Mouse (Mus musculus): Measurements from ENCODE around the gene Rpl3. TPM values are rescaled to one million over a fixed set of nuclear protein-coding genes. Genes with fewer than 3 reads are reported as not detected.

Rpl3 gene
- polyA plus RNA-seq, 1 experiment from 2014 or later, result 706 TPM

GRCm38 (mm10) chr15:80042152-80042551, 49.5 kb downstream of the Rpl3 start:
- H3K36me3 ChIP-seq (ENCODE audit: control insufficient read depth, insufficient read depth, low read length), result no peaks in the 10 kb centered on the region
- no peak overlapping the region for H3K4me3 ChIP-seq (ENCODE audit: low read depth, low read length)
- H3K9me3 ChIP-seq (ENCODE audit: control insufficient read depth, low read length), result 0 out of 2 replicates have a peak, but pooled peaks cover 3% of the 10 kb centered on the region
- no peak overlapping the region for H3K27ac ChIP-seq (replicated peaks)
- ATAC-seq (ENCODE audit: low FRiP score, low TSS enrichment) (no peak), DNase-seq (ENCODE audit: low spot score) (no peak)
- no peaks in the 10 kb centered on the region for H3K4me1 ChIP-seq (replicated peaks; ENCODE audit: control insufficient read depth, insufficient read depth)
- H3K9ac ChIP-seq (ENCODE audit: low read length), result no peak overlapping the region
- no peak overlapping the region for H3K4me2 ChIP-seq (replicated peaks; ENCODE audit: low read depth)
- no peaks in the 10 kb centered on the region for H3K27me3 ChIP-seq (ENCODE audit: control insufficient read depth, insufficient read depth, low read length)
- TF ChIP-seq CTCF (IDR thresholded peaks at IDR 0.05; ENCODE audit: low read depth), result no peak
- no peak for TF ChIP-seq EP300 (optimal IDR thresholded peaks at IDR 0.05)
- WGBS, result 70% methylated on average over 4 of the region's 4 CpGs

- H3K4me2 ChIP-seq (replicated peaks; ENCODE audit: low read depth), result no peak overlapping the region
- DNase-seq (ENCODE audit: low spot score) (no peak), ATAC-seq (ENCODE audit: low FRiP score, low TSS enrichment) (no peak)
- H3K4me3 ChIP-seq (ENCODE audit: low read depth, low read length), result no peak overlapping the region
- 94% methylated on average over 2 of the region's 2 CpGs for WGBS
- no peaks in the 10 kb centered on the region for H3K27me3 ChIP-seq (ENCODE audit: control insufficient read depth, insufficient read depth, low read length)
- H3K9ac ChIP-seq (ENCODE audit: low read length), result no peak overlapping the region
- no peaks in the 10 kb centered on the region for H3K36me3 ChIP-seq (ENCODE audit: control insufficient read depth, insufficient read depth, low read length)
- no peak overlapping the region for H3K27ac ChIP-seq (replicated peaks)
- TF ChIP-seq EP300 (optimal IDR thresholded peaks at IDR 0.05) (no peak), CTCF (IDR thresholded peaks at IDR 0.05; ENCODE audit: low read depth) (no peak)
- no peaks in the 10 kb centered on the region for H3K4me1 ChIP-seq (replicated peaks; ENCODE audit: control insufficient read depth, insufficient read depth)
- 0 out of 2 replicates have a peak, but pooled peaks cover 3% of the 10 kb centered on the region for H3K9me3 ChIP-seq (ENCODE audit: control insufficient read depth, low read length)
Measured at GRCm38 (mm10) chr15:80038110-80038391, 53.6 kb downstream of the Rpl3 start.

- Histone ChIP-seq H3K36me3 (ENCODE audit: control insufficient read depth, insufficient read depth, low read length) (no peaks in the 10 kb centered on the region), H3K9ac (ENCODE audit: low read length) (no peak overlapping the region), H3K27me3 (ENCODE audit: control insufficient read depth, insufficient read depth, low read length) (no peaks in the 10 kb centered on the region), H3K27ac (replicated peaks) (no peak overlapping the region), H3K4me2 (replicated peaks; ENCODE audit: low read depth) (no peak overlapping the region), H3K4me1 (replicated peaks; ENCODE audit: control insufficient read depth, insufficient read depth) (no peaks in the 10 kb centered on the region), H3K4me3 (ENCODE audit: low read depth, low read length) (no peak overlapping the region), H3K9me3 (ENCODE audit: control insufficient read depth, low read length) (0 out of 2 replicates have a peak, but pooled peaks cover 3% of the 10 kb centered on the region)
- DNase-seq (ENCODE audit: low spot score) (no peak), ATAC-seq (ENCODE audit: low FRiP score, low TSS enrichment) (no peak)
- 63% methylated on average over 11 of the region's 11 CpGs for WGBS
- no peak for TF ChIP-seq CTCF (IDR thresholded peaks at IDR 0.05; ENCODE audit: low read depth)
Measured at GRCm38 (mm10) chr15:80037255-80038109, 54.2 kb downstream of the Rpl3 start.

- H3K4me3 ChIP-seq (ENCODE audit: low read depth, low read length), result no peak overlapping the region
- no peak overlapping the region for H3K27ac ChIP-seq (replicated peaks)
- ATAC-seq (ENCODE audit: low FRiP score, low TSS enrichment) (no peak), DNase-seq (ENCODE audit: low spot score) (no peak)
- H3K4me2 ChIP-seq (replicated peaks; ENCODE audit: low read depth), result no peak overlapping the region
- TF ChIP-seq CTCF (IDR thresholded peaks at IDR 0.05; ENCODE audit: low read depth), result no peak
- no peak overlapping the region for H3K9ac ChIP-seq (ENCODE audit: low read length)
- no peaks in the 10 kb centered on the region for H3K4me1 ChIP-seq (replicated peaks; ENCODE audit: control insufficient read depth, insufficient read depth)
- no peaks in the 10 kb centered on the region for H3K36me3 ChIP-seq (ENCODE audit: control insufficient read depth, insufficient read depth, low read length)
- 0 out of 2 replicates have a peak, but pooled peaks cover 3% of the 10 kb centered on the region for H3K9me3 ChIP-seq (ENCODE audit: control insufficient read depth, low read length)
- 86% methylated on average over 6 of the region's 6 CpGs for WGBS
- no peaks in the 10 kb centered on the region for H3K27me3 ChIP-seq (ENCODE audit: control insufficient read depth, insufficient read depth, low read length)
Measured at GRCm38 (mm10) chr15:80035341-80035885, 56.3 kb downstream of the Rpl3 start.

- ATAC-seq (ENCODE audit: low FRiP score, low TSS enrichment) (no peak), DNase-seq (ENCODE audit: low spot score) (no peak)
- H3K9me3 ChIP-seq (ENCODE audit: control insufficient read depth, low read length), result 0 out of 2 replicates have a peak, but pooled peaks cover 3% of the 10 kb centered on the region
- no peak overlapping the region for H3K4me3 ChIP-seq (ENCODE audit: low read depth, low read length)
- H3K4me1 ChIP-seq (replicated peaks; ENCODE audit: control insufficient read depth, insufficient read depth), result no peaks in the 10 kb centered on the region
- no peak overlapping the region for H3K27ac ChIP-seq (replicated peaks)
- TF ChIP-seq EP300 (optimal IDR thresholded peaks at IDR 0.05), result no peak
- no peaks in the 10 kb centered on the region for H3K36me3 ChIP-seq (ENCODE audit: control insufficient read depth, insufficient read depth, low read length)
- H3K27me3 ChIP-seq (ENCODE audit: control insufficient read depth, insufficient read depth, low read length), result no peaks in the 10 kb centered on the region
- no peak overlapping the region for H3K4me2 ChIP-seq (replicated peaks; ENCODE audit: low read depth)
- H3K9ac ChIP-seq (ENCODE audit: low read length), result no peak overlapping the region
Measured at GRCm38 (mm10) chr15:80034913-80035312, 56.8 kb downstream of the Rpl3 start.

DNA sequence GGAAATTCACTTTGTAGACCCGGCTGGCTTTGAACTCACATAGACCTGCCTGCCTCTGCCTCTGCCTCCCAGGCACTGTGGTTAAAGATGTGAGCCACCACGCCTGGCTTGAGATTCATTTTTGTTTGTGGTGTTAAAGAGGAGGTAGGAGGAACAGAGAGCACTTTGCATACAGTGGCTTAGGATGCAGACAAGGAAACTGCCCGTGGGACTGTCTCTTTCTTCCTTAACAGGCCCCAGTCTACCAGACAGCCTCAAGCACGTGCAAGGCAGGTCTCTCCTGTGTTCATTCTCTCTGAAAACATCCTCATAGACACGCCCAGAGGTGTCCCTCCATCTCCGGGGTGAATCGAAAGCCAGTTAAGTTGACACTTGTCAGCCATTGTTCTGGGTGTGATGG, 57.3 kb downstream of the Rpl3 start:
- TF ChIP-seq EP300 (optimal IDR thresholded peaks at IDR 0.05) (no peak), CTCF (IDR thresholded peaks at IDR 0.05; ENCODE audit: low read depth) (no peak)
- Histone ChIP-seq H3K27ac (replicated peaks) (no peak overlapping the region), H3K36me3 (ENCODE audit: control insufficient read depth, insufficient read depth, low read length) (no peaks in the 10 kb centered on the region), H3K4me3 (ENCODE audit: low read depth, low read length) (no peak overlapping the region), H3K9me3 (ENCODE audit: control insufficient read depth, low read length) (0 out of 2 replicates have a peak, but pooled peaks cover 3% of the 10 kb centered on the region), H3K27me3 (ENCODE audit: control insufficient read depth, insufficient read depth, low read length) (no peaks in the 10 kb centered on the region), H3K9ac (ENCODE audit: low read length) (no peak overlapping the region), H3K4me1 (replicated peaks; ENCODE audit: control insufficient read depth, insufficient read depth) (no peaks in the 10 kb centered on the region), H3K4me2 (replicated peaks; ENCODE audit: low read depth) (no peak overlapping the region)
- no peak for ATAC-seq (ENCODE audit: low FRiP score, low TSS enrichment)
- DNase-seq (ENCODE audit: low spot score), result no peak
- WGBS, result 68% methylated on average over 7 of the region's 7 CpGs

Data from stomach, postnatal 0 days (tissue).